Mouse (Mus musculus): Measurements from ENCODE around the gene Tmcc2. TPM values are rescaled to one million over a fixed set of nuclear protein-coding genes. Genes with fewer than 3 reads are reported as not detected.
A peak's percentile ranks its signal among the peaks of the same experiment; 100 is the strongest.

Gene Tmcc2
- polyA plus RNA-seq, 1 experiment from 2014 or later, result 10.7 TPM

DNA sequence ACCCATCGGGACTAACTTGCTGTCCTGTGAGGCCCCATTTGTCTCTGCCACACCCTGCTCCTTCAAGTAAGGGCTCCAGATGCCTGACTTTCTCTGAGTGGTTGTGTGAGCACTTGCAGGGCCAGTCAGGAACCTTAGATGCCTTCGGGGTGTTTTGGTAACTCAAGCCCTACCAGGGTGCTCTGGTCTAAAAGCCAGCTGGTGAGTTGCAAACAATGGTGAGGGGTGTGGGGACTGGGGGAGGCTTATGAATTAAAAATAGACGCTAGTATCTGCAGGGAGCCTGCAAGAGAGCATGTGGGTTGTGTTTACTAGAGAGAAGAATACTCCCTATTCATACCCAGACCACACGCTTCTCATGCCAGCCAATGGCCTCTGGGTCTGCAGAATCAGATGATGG is 15.8 kb downstream of the Tmcc2 start:
- Histone ChIP-seq H3K36me3 (0 out of 2 replicates have a peak, but pooled peaks cover 4% of the 10 kb centered on the region), H3K4me2 (no peak overlapping the region), H3K9me3 (no peaks in the 10 kb centered on the region), H3K9ac (no peak overlapping the region), H3K4me1 (peaks cover 69% of the 10 kb centered on the region), H3K4me3 (no peak overlapping the region), H3K27me3 (no peaks in the 10 kb centered on the region), H3K27ac (peak overlapping the region; percentile 70)
- WGBS, result 38% methylated on average over 4 of the region's 4 CpGs
- ATAC-seq (ENCODE audit: borderline replicate concordance, extremely low read depth, low FRiP score, low TSS enrichment), result no peak

DNA sequence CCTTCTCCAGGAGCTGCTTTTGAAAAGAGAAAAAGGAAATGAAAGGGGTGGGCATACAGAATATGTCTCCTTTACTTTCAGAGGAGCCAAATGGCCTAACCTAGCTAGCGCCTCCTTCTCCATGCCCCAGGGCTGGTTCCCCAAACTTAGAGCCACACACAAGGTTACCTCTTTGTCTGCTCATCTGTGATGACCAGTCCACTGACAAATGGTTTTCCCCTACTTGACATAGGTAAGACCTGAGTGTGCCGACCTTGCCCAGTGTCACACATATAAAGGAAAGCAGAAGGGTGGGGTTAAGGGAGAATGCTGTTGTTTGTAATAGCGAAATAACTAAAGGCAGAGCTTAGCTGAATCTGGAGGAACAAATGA is 16.2 kb downstream of the Tmcc2 start:
- Histone ChIP-seq H3K4me3 (no peak overlapping the region), H3K4me1 (peaks cover 73% of the 10 kb centered on the region), H3K9ac (no peak overlapping the region), H3K36me3 (0 out of 2 replicates have a peak, but pooled peaks cover 4% of the 10 kb centered on the region), H3K27ac (peak overlapping the region; percentile 70), H3K9me3 (no peaks in the 10 kb centered on the region), H3K27me3 (no peaks in the 10 kb centered on the region), H3K4me2 (no peak overlapping the region)
- ATAC-seq (ENCODE audit: borderline replicate concordance, extremely low read depth, low FRiP score, low TSS enrichment), result no peak
- 65% methylated on average over 3 of the region's 3 CpGs for WGBS

DNA sequence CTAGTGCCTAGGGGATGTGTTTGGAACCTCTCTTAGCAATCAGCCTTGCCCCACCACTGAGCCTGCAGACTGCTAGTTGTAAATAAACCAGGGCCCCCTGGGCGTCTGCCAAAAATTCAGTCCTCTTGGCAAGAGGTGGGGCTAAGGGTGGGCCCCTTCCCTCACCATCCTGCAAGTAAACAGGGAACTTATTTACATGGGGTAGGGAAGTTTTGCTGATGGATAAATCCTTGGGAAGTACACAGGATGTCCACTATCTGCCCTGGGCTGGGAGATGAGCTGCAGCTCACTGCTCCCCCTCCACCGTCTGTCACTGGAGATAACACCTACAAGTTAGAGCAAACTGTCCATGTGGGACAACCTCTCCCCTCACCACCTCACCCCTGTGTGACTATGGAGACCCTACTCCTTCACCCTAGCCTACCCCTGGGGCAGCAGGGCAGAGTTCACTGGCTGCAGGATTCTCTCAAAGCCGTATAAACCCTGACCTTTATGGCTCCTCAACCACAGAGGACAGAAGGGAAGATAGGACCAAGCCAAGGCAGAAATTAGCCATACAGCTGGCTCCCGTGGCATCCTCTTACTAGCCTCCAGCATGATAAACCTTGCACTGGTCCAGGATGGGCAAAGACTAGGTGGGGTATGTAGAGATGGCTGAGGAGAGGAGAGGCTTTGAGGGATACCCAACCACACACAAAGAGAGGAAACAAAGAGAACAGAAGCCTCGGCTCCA is 16.8 kb downstream of the Tmcc2 start:
- Histone ChIP-seq H3K36me3 (0 out of 2 replicates have a peak, but pooled peaks cover 4% of the 10 kb centered on the region), H3K27ac (peak overlapping the region; percentile 70), H3K9me3 (no peaks in the 10 kb centered on the region), H3K9ac (no peak overlapping the region), H3K4me2 (peak overlapping the region; percentile 9), H3K27me3 (no peaks in the 10 kb centered on the region), H3K4me3 (no peak overlapping the region), H3K4me1 (peaks cover 77% of the 10 kb centered on the region)
- 31% methylated on average over 5 of the region's 5 CpGs for WGBS
- peak; percentile 36 for ATAC-seq (ENCODE audit: borderline replicate concordance, extremely low read depth, low FRiP score, low TSS enrichment)

DNA sequence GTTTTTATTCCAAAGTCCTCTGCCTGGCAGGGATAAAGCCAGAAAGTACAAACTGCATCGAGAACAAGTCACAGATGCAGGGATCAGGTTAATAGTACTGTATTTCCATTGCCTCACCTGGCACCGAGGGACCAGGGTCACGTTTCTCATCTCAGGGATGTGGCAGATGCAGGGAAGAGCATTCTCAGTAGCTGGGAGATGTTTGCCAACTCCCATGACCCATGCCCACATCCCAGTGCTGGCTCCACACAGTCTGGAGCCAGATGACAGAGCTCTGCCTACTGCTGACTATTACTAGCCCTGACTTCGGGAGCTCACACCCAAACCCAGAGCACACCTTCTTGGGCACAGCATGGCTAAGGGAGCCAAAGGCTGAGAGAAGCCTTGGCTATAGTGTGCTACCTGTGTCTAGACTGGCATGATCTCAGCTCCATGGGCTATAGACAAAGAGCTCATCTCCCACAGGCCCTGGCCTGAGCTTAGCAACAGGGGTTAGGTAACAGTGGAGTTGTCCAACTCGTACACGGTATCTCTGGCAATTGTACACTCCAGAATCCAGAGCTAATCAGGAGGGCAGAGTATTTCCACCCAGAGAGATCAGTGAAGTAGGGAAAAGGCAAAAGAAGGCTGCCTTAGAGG is 18.1 kb downstream of the Tmcc2 start:
- WGBS, result 85% methylated on average over 6 of the region's 6 CpGs
- H3K27ac ChIP-seq, result no peak overlapping the region
- no peak overlapping the region for H3K4me2 ChIP-seq
- H3K9ac ChIP-seq, result no peak overlapping the region
- H3K27me3 ChIP-seq, result no peaks in the 10 kb centered on the region
- no peak overlapping the region for H3K4me3 ChIP-seq
- no peak for ATAC-seq (ENCODE audit: borderline replicate concordance, extremely low read depth, low FRiP score, low TSS enrichment)
- no peaks in the 10 kb centered on the region for H3K36me3 ChIP-seq
- peaks cover 79% of the 10 kb centered on the region for H3K4me1 ChIP-seq
- no peaks in the 10 kb centered on the region for H3K9me3 ChIP-seq

DNA sequence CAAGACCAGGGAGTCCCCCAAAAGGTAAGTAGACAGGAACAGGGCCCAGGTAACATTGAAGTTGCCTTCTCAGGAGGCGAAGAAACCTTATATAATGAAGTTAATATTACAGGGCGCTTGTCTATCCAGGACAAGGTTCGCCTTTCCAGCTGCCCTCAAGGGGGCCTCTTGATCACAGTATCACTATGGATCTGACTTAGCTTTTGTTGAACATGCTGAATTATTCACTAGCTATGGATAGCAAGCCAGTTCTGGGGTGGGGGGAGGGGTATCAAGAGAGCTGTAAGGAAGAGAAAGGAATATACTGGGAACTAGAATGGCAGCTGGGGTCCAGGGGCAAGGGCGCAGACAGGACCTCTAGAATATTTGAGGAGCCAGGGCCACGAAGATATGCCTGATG is 18.7 kb downstream of the Tmcc2 start:
- WGBS, result 81% methylated on average over 5 of the region's 5 CpGs
- peak overlapping the region; percentile 59; the same call in 1 of the 2 replicates for H3K27ac ChIP-seq

DNA sequence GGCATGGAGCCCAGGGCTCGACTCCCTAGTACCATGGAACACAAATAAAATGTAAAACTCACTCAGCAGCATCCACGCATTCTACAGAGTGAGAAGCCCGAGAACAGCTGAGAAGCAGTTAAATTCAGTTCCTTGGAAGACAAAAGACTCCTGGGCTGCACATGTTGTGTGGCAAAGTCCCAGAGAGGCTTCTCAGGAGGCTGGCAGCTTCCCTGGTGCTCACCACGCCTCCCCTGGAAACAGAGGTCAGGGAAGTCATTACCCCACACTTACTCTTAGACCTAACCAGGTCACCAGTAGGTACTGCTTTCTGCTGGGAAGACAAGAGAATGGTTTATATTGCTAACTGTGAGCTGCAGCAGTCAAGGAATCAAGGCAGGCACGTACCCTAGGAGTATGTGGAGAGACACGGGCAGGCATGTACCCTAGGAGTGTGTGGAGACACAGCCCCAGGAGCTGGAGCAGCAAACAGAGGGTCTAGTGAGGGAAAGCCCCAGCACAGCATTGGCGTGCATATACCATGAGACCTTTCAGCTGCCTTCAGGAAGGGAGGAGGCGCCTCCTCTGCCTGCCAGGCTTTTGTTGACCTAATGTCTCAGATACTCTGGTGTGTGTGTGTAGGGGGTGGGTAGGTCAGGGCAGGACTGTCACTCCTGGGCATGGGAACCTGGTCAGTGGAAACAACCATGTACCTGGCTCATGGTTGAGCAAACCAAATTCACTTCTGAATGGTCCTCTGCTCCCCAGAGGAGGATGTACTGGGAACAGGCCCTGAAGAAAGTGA is 19.6 kb downstream of the Tmcc2 start:
- Histone ChIP-seq H3K27ac (peak overlapping the region; percentile 59), H3K4me2 (no peak overlapping the region), H3K27me3 (no peaks in the 10 kb centered on the region), H3K4me3 (no peak overlapping the region), H3K36me3 (no peaks in the 10 kb centered on the region), H3K9me3 (no peaks in the 10 kb centered on the region), H3K9ac (no peak overlapping the region), H3K4me1 (peaks cover 77% of the 10 kb centered on the region)
- 54% methylated on average over 8 of the region's 8 CpGs for WGBS
- ATAC-seq (ENCODE audit: borderline replicate concordance, extremely low read depth, low FRiP score, low TSS enrichment), result no peak; the same call in 1 of the 2 replicates

More for the DNA sequence above, 18.7 kb downstream of the Tmcc2 start:
- no peak for ATAC-seq (ENCODE audit: borderline replicate concordance, extremely low read depth, low FRiP score, low TSS enrichment)
- Histone ChIP-seq H3K36me3 (no peaks in the 10 kb centered on the region), H3K4me2 (no peak overlapping the region), H3K9me3 (no peaks in the 10 kb centered on the region), H3K4me3 (no peak overlapping the region), H3K4me1 (peaks cover 81% of the 10 kb centered on the region), H3K27me3 (no peaks in the 10 kb centered on the region), H3K9ac (no peak overlapping the region)

DNA sequence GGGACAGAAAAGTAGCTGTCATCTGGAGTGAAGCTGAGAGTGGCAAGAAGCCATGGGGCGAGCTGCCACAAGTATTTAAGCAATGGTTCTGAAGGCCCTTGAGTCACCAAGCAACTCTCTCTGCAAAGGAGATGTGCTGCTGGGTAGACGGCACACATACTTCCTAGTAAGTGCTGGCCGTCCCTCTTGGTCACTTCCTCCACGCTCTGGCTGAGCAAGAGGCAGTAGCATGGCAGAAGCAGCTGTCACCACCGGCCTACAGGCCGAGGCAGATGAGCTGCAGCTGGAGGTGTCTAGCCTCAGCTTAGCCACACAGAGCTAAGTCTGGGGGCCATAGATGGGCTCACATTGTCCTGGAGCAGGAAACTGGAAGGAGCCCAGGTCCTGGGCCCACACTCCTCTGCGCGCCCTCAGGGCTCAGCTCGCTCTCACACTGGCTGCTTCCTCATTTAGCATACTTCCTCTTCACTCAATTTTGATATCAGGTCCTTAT is 20.4 kb downstream of the Tmcc2 start:
- H3K27ac ChIP-seq, result peak overlapping the region; percentile 59
- H3K36me3 ChIP-seq, result no peaks in the 10 kb centered on the region
- H3K4me2 ChIP-seq, result no peak overlapping the region
- WGBS, result 43% methylated on average over 9 of the region's 9 CpGs
- H3K4me3 ChIP-seq, result no peak overlapping the region
- H3K4me1 ChIP-seq, result peaks cover 71% of the 10 kb centered on the region
- ATAC-seq (ENCODE audit: borderline replicate concordance, extremely low read depth, low FRiP score, low TSS enrichment), result peak; percentile 77
- no peak overlapping the region for H3K9ac ChIP-seq
- H3K9me3 ChIP-seq, result no peaks in the 10 kb centered on the region
- H3K27me3 ChIP-seq, result no peaks in the 10 kb centered on the region

DNA sequence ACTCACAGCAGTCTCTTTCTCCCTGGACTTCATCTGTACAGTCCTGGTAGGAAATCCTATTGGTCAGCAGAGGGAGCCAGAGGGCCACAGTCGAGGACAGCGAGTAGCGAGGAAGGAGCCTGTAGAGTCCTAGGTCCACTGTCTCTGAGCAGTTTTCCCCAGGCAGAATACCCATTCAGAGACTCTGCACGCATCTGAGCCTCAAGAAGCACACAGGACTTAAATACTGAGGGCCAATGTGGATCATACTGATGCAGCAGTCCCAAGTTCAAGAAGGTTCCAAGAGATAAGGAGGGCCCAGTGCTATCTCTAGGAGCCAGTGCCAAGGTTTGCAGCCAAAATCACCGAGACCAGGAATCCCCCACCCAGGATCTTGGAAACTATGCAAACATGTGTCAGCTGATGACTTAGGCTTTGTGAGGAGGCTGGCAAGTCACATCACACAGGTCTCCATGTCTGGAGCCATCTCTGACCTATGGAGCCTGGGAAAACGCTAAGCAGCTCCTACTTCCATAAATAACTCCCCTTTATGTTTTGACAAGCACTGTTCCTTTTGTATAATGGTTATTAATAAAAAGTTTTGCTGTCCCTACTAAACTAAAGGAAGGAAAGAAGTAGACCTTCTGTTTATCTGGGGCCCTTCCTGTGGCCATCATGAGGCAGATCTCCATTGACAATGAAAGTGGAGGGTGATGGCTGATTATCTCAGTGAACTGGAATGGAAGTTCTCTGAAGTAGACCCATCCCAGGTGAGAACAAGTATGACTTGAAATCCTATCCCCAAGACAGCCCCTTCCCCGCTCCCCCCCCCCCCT is 23.2 kb downstream of the Tmcc2 start:
- Histone ChIP-seq H3K27me3 (no peaks in the 10 kb centered on the region), H3K27ac (peak overlapping the region; percentile 38; the same call in 1 of the 2 replicates), H3K9me3 (no peaks in the 10 kb centered on the region), H3K4me2 (no peak overlapping the region), H3K4me1 (peaks cover 43% of the 10 kb centered on the region), H3K9ac (no peak overlapping the region), H3K36me3 (no peaks in the 10 kb centered on the region), H3K4me3 (no peak overlapping the region)
- peak; percentile 68; the same call in 1 of the 2 replicates for ATAC-seq (ENCODE audit: borderline replicate concordance, extremely low read depth, low FRiP score, low TSS enrichment)
- WGBS, result 28% methylated on average over 7 of the region's 7 CpGs

GRCm38 (mm10) chr1:132366937-132367336 is 24.1 kb downstream of the Tmcc2 start:
- no peak for ATAC-seq (ENCODE audit: borderline replicate concordance, extremely low read depth, low FRiP score, low TSS enrichment)
- Histone ChIP-seq H3K9me3 (no peaks in the 10 kb centered on the region), H3K9ac (no peak overlapping the region), H3K4me1 (peaks cover 37% of the 10 kb centered on the region), H3K4me2 (no peak overlapping the region), H3K27ac (no peak overlapping the region), H3K36me3 (no peaks in the 10 kb centered on the region), H3K27me3 (no peaks in the 10 kb centered on the region), H3K4me3 (no peak overlapping the region)
- 91% methylated on average over 6 of the region's 6 CpGs for WGBS

GRCm38 (mm10) chr1:132366235-132366634 is 24.8 kb downstream of the Tmcc2 start:
- ATAC-seq (ENCODE audit: borderline replicate concordance, extremely low read depth, low FRiP score, low TSS enrichment), result no peak
- H3K27me3 ChIP-seq, result no peaks in the 10 kb centered on the region
- H3K36me3 ChIP-seq, result no peaks in the 10 kb centered on the region; the same call in 1 of the 2 replicates
- H3K9ac ChIP-seq, result no peak overlapping the region
- H3K4me3 ChIP-seq, result no peak overlapping the region
- H3K4me1 ChIP-seq, result peaks cover 30% of the 10 kb centered on the region
- H3K27ac ChIP-seq, result no peak overlapping the region
- WGBS, result 70% methylated on average over 8 of the region's 8 CpGs
- no peak overlapping the region for H3K4me2 ChIP-seq
- H3K9me3 ChIP-seq, result no peaks in the 10 kb centered on the region

DNA sequence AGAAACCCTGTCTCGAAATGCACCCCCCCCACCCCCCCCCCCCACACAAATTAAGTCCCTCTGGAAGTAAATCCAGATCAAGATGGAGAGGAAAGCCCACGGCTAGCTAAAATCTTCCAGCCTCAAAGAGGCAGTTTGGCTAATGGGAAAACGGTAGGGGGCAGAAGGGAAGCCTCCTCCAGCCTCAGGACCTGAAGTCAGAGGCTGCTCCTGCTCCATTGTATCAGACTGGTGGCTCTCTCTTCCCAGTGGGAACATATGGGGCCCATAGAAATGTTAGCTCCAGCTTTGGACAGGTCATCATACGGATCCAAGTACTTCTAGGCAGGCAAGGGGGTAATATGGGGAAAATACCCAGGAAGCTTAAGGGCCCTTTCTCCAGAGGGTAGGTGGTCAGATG is 25.4 kb downstream of the Tmcc2 start:
- no peak for ATAC-seq (ENCODE audit: borderline replicate concordance, extremely low read depth, low FRiP score, low TSS enrichment)
- Histone ChIP-seq H3K4me1 (peaks cover 24% of the 10 kb centered on the region), H3K4me2 (no peak overlapping the region)

More for the DNA sequence above, 25.4 kb downstream of the Tmcc2 start:
- Histone ChIP-seq H3K4me3 (no peak overlapping the region), H3K27me3 (no peaks in the 10 kb centered on the region), H3K27ac (no peak overlapping the region), H3K9me3 (no peaks in the 10 kb centered on the region), H3K36me3 (peaks cover 4% of the 10 kb centered on the region), H3K9ac (no peak overlapping the region)
- WGBS, result 63% methylated on average over 4 of the region's 4 CpGs

All from lung, embryonic 15.5 days (tissue).